Mouse (Mus musculus): ENCODE data around the gene Meig1.

DNA sequence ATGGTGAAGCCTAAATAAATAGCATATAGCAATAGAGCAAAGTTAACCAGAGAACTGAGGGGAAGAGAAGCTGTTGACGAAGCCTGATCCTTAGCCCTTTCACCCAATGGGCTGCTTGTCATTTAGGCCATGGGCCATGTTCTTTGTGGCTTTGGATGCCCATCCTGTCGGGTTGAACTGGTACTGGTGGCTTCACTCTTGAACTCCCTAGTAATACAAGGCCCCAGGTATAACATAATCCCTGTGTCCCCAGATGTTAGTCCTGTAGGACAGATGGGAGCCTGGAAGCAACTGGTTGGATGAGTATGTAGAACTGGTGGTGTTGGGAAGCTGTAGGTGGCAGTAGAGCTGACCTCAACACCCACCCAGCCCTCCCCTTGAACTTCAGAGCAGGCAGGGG, 30.5 kb downstream of the Meig1 start:
- no peak for TF ChIP-seq POLR2AphosphoS2 (IDR thresholded peaks at IDR 0.05; ENCODE audit: insufficient read length, low read depth)
- no peak for TF ChIP-seq POLR2A (IDR thresholded peaks at IDR 0.05; ENCODE audit: insufficient read length, low read depth)
- no peak for TF ChIP-seq CEBPB (IDR thresholded peaks at IDR 0.05; ENCODE audit: insufficient read depth, poor library complexity, severe bottlenecking)
- TF ChIP-seq MAX (IDR thresholded peaks at IDR 0.05; ENCODE audit: low read depth): no peak
- TF ChIP-seq E2F4 (IDR thresholded peaks at IDR 0.05; ENCODE audit: insufficient read depth): no peak

Data from myocyte (in vitro differentiated cells).